Mouse (Mus musculus) kidney, adult 2 months (tissue): Measurements from ENCODE around the gene Siva1. TPM values are rescaled to one million over a fixed set of nuclear protein-coding genes. Genes with fewer than 3 reads are reported as not detected.

ENCODE experiments used
- DNase-seq: peaks from one replicate; pipeline ENCODE4 v3.0.0; 2021
- H3K27ac ChIP-seq: fragments of 200-500 bp; 2 replicates; pipeline ENCODE4 v1.5.1; 2012; ENCODE audit warnings: low read depth, low read length, control low read depth, inconsistent platforms; ENCODE audit not compliant: insufficient read depth
- H3K27me3 ChIP-seq: fragments of 200-500 bp; replicated peaks from 2 replicates; pipeline ENCODE4 v1.6.1; 2012; ENCODE audit warnings: mild to moderate bottlenecking, moderate library complexity, low read length, inconsistent platforms; ENCODE audit not compliant: control insufficient read depth, insufficient read depth
- H3K36me3 ChIP-seq: fragments of 200-500 bp; 2 replicates; pipeline ENCODE4 v1.6.1; 2012; ENCODE audit warnings: mild to moderate bottlenecking, moderate library complexity, low read length, inconsistent platforms; ENCODE audit not compliant: control insufficient read depth, insufficient read depth
- H3K4me1 ChIP-seq: fragments of 200-500 bp; 2 replicates; pipeline ENCODE4 v1.6.1; 2011; ENCODE audit warnings: low read length; ENCODE audit not compliant: control insufficient read depth, insufficient read depth
- H3K4me3 ChIP-seq: fragments of 200-500 bp; 2 replicates; pipeline ENCODE4 v1.5.1; 2011; ENCODE audit warnings: mild to moderate bottlenecking, low read depth, low read length, control low read depth; ENCODE audit not compliant: insufficient read depth
- CTCF ChIP-seq: fragments of 200-500 bp; conservative IDR thresholded peaks from 2 replicates; pipeline ENCODE4 v1.5.1; 2011; ENCODE audit warnings: low read depth, mild to moderate bottlenecking, control low read depth, low read length, moderate library complexity, mixed read lengths; ENCODE audit not compliant: insufficient read depth, insufficient read length
- POLR2A ChIP-seq: fragments of 200-500 bp; IDR thresholded peaks from one replicate; pipeline ENCODE4 v1.6.1; 2011; ENCODE audit warnings: low read depth, low read length, control low read depth
- WGBS: fragments of 180-500 bp; shearing (Covaris S2); methylation state at CpG from one replicate; pipeline ENCODE4 v1.1.7; 2018; 5-methylcytosine and 5-hydroxymethylcytosine counted together
- polyA plus RNA-seq: library from polyadenylated mRNA; depleted of rRNA; stranded (reverse); fragments of >200 nt; gene quantifications from 2 replicates; pipeline ENCODE4 v1.2.3, GENCODE M21; 2012; rRNA removed

Gene Siva1
- polyA plus RNA-seq, 1 experiment = 27.8 TPM

DNA sequence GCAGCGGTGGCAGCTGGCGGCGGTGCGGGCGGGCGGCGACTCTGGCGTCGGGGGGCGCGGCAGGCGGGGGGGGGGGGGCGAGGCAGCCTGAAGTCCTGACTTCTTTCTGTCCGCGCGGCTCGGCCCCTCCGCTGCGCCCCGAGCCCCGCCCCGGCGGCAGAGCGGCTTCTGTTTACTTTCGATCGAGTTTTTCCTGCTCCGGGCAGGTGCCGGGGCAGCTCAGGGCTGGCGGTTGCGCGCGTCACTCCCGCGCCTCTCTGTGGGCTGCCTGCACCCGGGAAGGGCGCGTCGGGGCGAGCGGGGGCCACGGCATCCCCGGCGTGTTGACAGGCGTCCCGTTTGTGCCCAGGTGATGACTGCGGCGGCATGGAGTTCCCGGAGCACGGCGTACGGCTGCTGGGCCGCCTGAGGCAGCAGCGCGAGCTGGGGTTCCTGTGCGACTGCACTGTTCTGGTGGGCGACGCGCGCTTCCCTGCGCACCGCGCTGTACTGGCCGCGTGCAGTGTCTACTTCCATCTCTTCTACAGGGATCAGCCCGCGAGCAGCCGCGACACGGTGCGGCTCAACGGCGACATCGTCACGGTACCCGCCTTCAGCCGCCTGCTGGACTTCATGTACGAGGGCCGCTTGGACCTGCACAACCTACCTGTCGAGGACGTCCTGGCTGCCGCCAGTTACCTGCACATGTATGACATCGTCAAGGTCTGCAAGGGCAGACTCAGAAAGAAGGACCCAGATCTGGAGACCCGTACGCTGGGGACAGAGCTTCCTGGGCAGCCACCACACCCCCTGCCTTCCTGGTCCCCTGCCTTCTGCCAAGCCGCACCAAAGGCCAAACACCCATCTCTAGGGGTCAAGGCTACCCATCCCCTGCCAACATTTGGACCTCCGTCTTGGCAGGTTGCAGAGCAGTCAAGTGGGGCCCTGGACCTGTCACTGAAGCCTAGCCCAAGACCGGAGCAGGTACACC lies 34.8 kb downstream of the Siva1 start:
- peak; percentile 57 for DNase-seq
- Histone ChIP-seq H3K27me3 (no peaks in the 10 kb centered on the region), H3K4me1 (no peaks in the 10 kb centered on the region), H3K36me3 (no peaks in the 10 kb centered on the region), H3K27ac (0 out of 2 replicates have a peak overlapping the region, but pooled peaks have one; percentile 36), H3K4me3 (peak overlapping the region; percentile 80)
- WGBS = 9% methylated on average over 81 of the region's 87 CpGs
- no peak for TF ChIP-seq CTCF
- no peak for TF ChIP-seq POLR2A

DNA sequence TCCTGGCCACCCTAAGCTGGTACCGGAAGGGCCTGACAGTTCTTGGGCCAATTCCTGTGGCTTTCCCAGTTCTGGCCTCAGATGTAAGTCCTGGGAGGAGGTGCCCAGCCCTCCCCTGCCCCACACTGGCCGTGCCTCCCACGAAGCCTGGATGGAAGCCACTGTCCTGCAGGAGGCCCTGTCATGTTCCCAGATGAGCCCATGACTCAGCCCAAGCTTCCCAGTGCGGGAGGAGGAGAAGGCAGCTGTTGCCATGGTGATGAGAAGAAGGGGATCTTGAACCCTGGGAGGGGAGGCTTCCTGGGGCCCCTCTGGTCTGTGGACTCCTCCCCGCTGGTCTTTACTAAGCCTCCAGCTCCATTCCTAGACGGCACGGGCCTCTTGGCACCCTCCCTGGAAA lies 38.9 kb downstream of the Siva1 start:
- Histone ChIP-seq H3K4me3 (no peak overlapping the region), H3K36me3 (no peaks in the 10 kb centered on the region), H3K4me1 (no peaks in the 10 kb centered on the region), H3K27ac (no peak overlapping the region), H3K27me3 (no peaks in the 10 kb centered on the region)
- TF ChIP-seq POLR2A = no peak
- no peak for TF ChIP-seq CTCF
- WGBS = 72% methylated on average over 7 of the region's 7 CpGs
- DNase-seq = no peak

DNA sequence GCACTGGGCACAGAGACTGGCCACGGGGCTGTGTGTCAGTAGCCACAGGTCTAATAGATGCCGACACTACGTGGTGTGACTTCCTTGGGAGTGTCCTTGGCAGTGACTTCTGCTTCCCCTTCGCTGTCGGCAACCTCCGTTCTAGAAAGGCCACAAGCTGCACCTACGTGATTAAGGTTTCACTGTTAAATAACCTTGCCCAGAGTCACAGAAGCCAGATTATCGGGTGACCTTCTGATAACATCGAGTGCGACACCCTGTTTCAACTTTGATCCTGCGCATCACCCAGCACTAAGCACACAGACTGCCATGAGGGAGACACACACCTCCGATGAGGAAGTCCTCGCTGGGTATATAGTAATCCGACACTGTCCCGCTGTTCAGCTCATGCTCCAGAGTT lies 44.0 kb downstream of the Siva1 start:
- WGBS = 39% methylated on average over 15 of the region's 15 CpGs
- H3K27ac ChIP-seq = no peak overlapping the region
- H3K4me3 ChIP-seq = no peak overlapping the region
- TF ChIP-seq POLR2A (no peak), CTCF (no peak)
- no peak for DNase-seq
- no peaks in the 10 kb centered on the region for H3K27me3 ChIP-seq
- H3K4me1 ChIP-seq = no peaks in the 10 kb centered on the region
- H3K36me3 ChIP-seq = no peaks in the 10 kb centered on the region

DNA sequence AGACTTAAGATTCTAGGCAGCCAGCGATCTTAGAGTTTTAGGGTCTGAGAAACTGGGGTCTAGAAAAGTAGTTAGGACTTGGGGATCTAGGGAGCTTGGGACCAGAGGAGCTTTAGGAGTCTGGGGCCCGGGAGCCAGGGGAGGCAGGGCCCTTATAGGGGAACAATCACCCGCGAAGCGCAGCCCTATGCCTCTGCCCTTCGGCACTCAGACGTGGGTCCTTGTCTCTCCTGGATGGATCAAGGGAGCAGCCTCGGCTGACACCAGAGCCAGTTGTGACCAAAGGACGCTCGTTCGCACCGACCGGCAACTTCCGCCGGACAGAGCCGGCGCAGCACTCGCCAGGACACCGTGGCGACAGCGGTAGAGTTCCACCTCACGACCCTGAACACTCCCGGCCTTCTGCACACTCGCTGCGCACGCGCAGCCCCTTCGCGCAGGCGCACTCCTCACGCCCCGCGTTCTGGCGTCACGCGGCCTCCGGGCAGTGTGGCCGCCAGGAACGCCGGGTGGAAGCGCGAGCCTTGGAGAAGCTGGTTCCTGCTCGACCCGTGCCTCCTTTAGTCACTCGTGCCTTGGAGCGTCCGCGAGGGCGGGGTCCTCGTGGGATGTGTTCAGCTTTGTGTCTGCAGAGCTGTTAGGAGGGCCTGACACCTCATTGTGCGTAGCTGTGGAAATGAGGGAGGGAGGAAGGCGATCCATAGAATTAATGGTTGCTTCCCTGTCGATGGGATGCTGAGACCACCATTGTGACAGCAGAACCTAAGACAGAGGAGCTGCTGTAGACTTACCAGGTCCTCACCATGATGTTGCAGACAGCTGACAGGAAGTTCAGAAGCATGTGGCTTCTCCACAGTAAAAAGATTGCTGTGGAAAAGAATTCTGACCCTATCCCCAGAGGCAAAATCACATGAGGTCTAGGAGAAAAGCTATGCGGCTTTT lies 49.0 kb downstream of the Siva1 start:
- H3K4me1 ChIP-seq = no peaks in the 10 kb centered on the region
- 2% methylated on average over 54 of the region's 54 CpGs for WGBS
- H3K36me3 ChIP-seq = no peaks in the 10 kb centered on the region
- H3K27ac ChIP-seq = peak overlapping the region; percentile 62
- no peak for TF ChIP-seq CTCF
- TF ChIP-seq POLR2A = peak; percentile 96
- no peaks in the 10 kb centered on the region for H3K27me3 ChIP-seq
- H3K4me3 ChIP-seq = peak overlapping the region; percentile 73
- peak; percentile 96 for DNase-seq

DNA sequence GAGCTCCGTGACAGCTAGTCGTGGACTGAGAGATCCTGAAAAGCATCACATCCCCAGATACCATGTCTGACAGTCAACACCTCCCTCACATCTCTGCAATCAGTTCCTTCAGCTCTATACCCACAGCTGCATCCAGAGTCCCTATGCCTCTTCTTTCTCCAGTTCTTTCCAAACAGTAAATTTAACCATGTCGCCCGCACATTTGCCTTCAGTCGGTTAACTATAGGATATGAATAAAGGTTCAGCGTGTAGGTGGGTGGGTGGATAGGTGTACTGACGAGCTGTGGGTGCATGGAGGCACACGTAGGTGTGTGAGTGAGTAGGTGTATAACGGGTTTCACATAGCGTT lies 49.6 kb downstream of the Siva1 start:
- no peak for DNase-seq
- TF ChIP-seq CTCF (no peak), POLR2A (no peak)
- no peaks in the 10 kb centered on the region for H3K36me3 ChIP-seq
- no peak overlapping the region for H3K27ac ChIP-seq
- no peaks in the 10 kb centered on the region for H3K27me3 ChIP-seq
- no peak overlapping the region for H3K4me3 ChIP-seq
- H3K4me1 ChIP-seq = no peaks in the 10 kb centered on the region
- WGBS = 74% methylated on average over 10 of the region's 10 CpGs

DNA sequence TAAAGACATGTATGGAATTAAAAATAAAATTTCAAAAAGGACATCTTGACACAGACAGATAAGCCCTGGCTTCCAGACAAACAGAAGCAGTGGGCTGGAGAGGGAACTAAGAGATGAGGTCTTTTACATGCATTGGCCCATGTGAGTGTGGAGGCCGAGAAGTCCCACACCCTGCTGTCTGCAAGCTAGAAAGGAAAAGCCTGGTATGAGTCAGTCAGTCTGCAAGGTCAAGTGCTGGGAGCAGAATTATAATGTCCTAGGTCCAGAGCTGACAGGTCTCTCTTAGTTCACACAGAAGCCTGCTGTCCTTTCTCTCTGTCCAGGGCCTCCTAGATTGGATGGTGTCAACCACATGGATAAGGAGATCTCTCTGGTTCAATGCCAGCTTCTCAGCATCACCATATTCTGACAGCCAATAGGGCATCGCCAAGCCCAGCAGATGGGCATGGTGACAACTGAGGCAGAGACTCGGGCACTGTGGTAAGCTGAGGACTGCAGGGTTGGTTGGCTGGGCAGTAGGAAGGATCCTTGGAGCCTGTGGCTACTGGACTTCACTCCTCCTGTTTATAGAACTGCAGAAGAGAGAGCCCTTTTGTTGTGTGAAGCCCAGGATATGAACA lies 52.4 kb downstream of the Siva1 start:
- H3K4me1 ChIP-seq = no peaks in the 10 kb centered on the region; the same call in 1 of the 2 replicates
- no peak for TF ChIP-seq POLR2A
- no peak for TF ChIP-seq CTCF

More for the DNA sequence above, 52.4 kb downstream of the Siva1 start:
- H3K27me3 ChIP-seq = no peaks in the 10 kb centered on the region
- DNase-seq = no peak
- no peaks in the 10 kb centered on the region for H3K36me3 ChIP-seq
- no peak overlapping the region for H3K27ac ChIP-seq
- WGBS = 76% methylated on average over 3 of the region's 3 CpGs
- H3K4me3 ChIP-seq = no peak overlapping the region

Other genes starting within 250 kb of the Siva1 start
- 11.4 and 16.2 TPM in 2 replicates for gene A530016L24Rik, start 155.2 kb upstream of the Siva1 start, polyA plus RNA-seq
- 0.45 and 1.0 TPM in 2 replicates for gene Tmem179, start 127.9 kb upstream of the Siva1 start, polyA plus RNA-seq
- 8.9 and 9.6 TPM in 2 replicates for gene Inf2, start 55.9 kb upstream of the Siva1 start, polyA plus RNA-seq
- 8.1 and 10.4 TPM in 2 replicates for gene Adssl1, start 24.6 kb upstream of the Siva1 start, polyA plus RNA-seq
- 85.3 and 90.6 TPM in 2 replicates for gene Akt1, start 30.2 kb downstream of the Siva1 start, polyA plus RNA-seq
- gene Zbtb42, start 34.1 kb downstream of the Siva1 start, polyA plus RNA-seq = 10.7 and 12.1 TPM in 2 replicates
- gene Cep170b, start 75.8 kb downstream of the Siva1 start, polyA plus RNA-seq = 63.4 and 75.3 TPM in 2 replicates
- 19.6 and 23.7 TPM in 2 replicates for gene Pld4, start 116.0 kb downstream of the Siva1 start, polyA plus RNA-seq
- gene Ahnak2, start 158.0 kb downstream of the Siva1 start, polyA plus RNA-seq = 0.70 and 0.99 TPM in 2 replicates
- 19.1 and 22.5 TPM in 2 replicates for gene Clba1, start 164.3 kb downstream of the Siva1 start, polyA plus RNA-seq
- 10.3 and 10.6 TPM in 2 replicates for gene Cdca4, start 184.7 kb downstream of the Siva1 start, polyA plus RNA-seq
- 1.7 and 4.6 TPM in 2 replicates for gene Gpr132, start 223.5 kb downstream of the Siva1 start, polyA plus RNA-seq